Mouse (Mus musculus) heart, postnatal 0 days (tissue): Measurements from ENCODE around the gene Epn1. TPM values are rescaled to one million over a fixed set of nuclear protein-coding genes. Genes with fewer than 3 reads are reported as not detected.

Source experiments
- ATAC-seq: fragments of 200-750 bp; cut with Nextera tagmentation; 2 replicates; pipeline ENCODE4 v1.8.0; 2017; ENCODE audit warnings: low read depth, moderate number of reproducible peaks, moderate library complexity; ENCODE audit not compliant: insufficient read depth
- DNase-seq: peaks from one replicate; pipeline ENCODE4 v3.0.0-alpha.2; 2016; ENCODE audit warnings: low spot score
- H3K27ac ChIP-seq: fragments of 300-500 bp; sonication (generic); 2 replicates; pipeline ENCODE4 v1.5.1; 2014; ENCODE audit warnings: low read depth, mild to moderate bottlenecking
- H3K27me3 ChIP-seq: fragments of 300-500 bp; sonication (generic); 2 replicates; pipeline ENCODE4 v1.6.1; 2014; ENCODE audit warnings: low read length, mixed read lengths; ENCODE audit not compliant: control insufficient read depth, insufficient read depth
- H3K36me3 ChIP-seq: fragments of 300-500 bp; sonication (generic); replicated peaks from 2 replicates; pipeline ENCODE4 v1.6.1; 2014; ENCODE audit warnings: low read length, mixed read lengths; ENCODE audit not compliant: control insufficient read depth, insufficient read depth
- H3K4me1 ChIP-seq: fragments of 300-500 bp; sonication (generic); 2 replicates; pipeline ENCODE4 v1.6.1; 2014; ENCODE audit warnings: antibody characterized with exemption; ENCODE audit not compliant: control insufficient read depth, insufficient read depth
- H3K4me2 ChIP-seq: fragments of 300-500 bp; sonication (generic); 2 replicates; pipeline ENCODE4 v1.6.1; 2014; ENCODE audit warnings: low read depth, mild to moderate bottlenecking, low read length, moderate library complexity
- H3K4me3 ChIP-seq: fragments of 300-500 bp; sonication (generic); 2 replicates; pipeline ENCODE4 v1.5.1; 2014; ENCODE audit warnings: low read depth, low read length
- H3K9ac ChIP-seq: fragments of 300-500 bp; sonication (generic); replicated peaks from 2 replicates; pipeline ENCODE4 v1.6.1; 2014; ENCODE audit warnings: low read depth, low read length, mixed read lengths
- H3K9me3 ChIP-seq: fragments of 300-500 bp; sonication (generic); replicated peaks from 2 replicates; pipeline ENCODE4 v1.6.1; 2016; ENCODE audit warnings: low read length; ENCODE audit not compliant: control insufficient read depth
- CTCF ChIP-seq: IDR thresholded peaks from 2 replicates; pipeline ENCODE4 v1.5.1; 2016; ENCODE audit warnings: antibody characterized with exemption, control low read depth, low read depth
- EP300 ChIP-seq: IDR thresholded peaks from 2 replicates; pipeline ENCODE4 v1.6.1; 2016; ENCODE audit warnings: antibody characterized with exemption, low read depth
- whole genome bisulfite sequencing: fragments of 180-500 bp; shearing (Covaris S2); extraction: QIAGEN DNeasy Blood & Tissue Kit; methylation state at CpG from one replicate; pipeline ENCODE4 v1.1.7; 2014; 5-methylcytosine and 5-hydroxymethylcytosine counted together
- polyA plus RNA-seq: library from polyadenylated mRNA; unstranded; fragments of >200 nt; fragmentation: Nextera tagmentation; extraction: Ambion mirVana; gene quantifications from 2 replicates; pipeline ENCODE4 v1.2.1, GENCODE M21; 2015
- total RNA-seq: library from RNA; depleted of rRNA; stranded (reverse); fragments of >200 nt; gene quantifications from 2 replicates; pipeline ENCODE4 v1.2.3, GENCODE M21; 2014; ENCODE audit warnings: low replicate concordance

Epn1 gene
- total and polyA plus RNA-seq, 2 experiments from 2014 or later: 56.4 to 208 TPM

- Histone ChIP-seq H3K27me3 (no peaks in the 10 kb centered on the region), H3K4me2 (no peak overlapping the region), H3K4me3 (no peak overlapping the region), H3K4me1 (peaks cover 8% of the 10 kb centered on the region), H3K9ac (no peak overlapping the region), H3K9me3 (peaks cover 6% of the 10 kb centered on the region), H3K27ac (no peak overlapping the region), H3K36me3 (peaks cover 44% of the 10 kb centered on the region)
- WGBS: 93% methylated on average over 9 of the region's 9 CpGs
- no peak for TF ChIP-seq CTCF
- ATAC-seq (no peak), DNase-seq (no peak)
Observed at GRCm38 (mm10) chr7:5036136-5036535, 43.9 kb upstream of the Epn1 start.

- H3K4me3 ChIP-seq: no peak overlapping the region
- no peak for TF ChIP-seq CTCF
- no peak for TF ChIP-seq EP300
- H3K9me3 ChIP-seq: no peaks in the 10 kb centered on the region
- H3K4me1 ChIP-seq: peaks cover 8% of the 10 kb centered on the region
- ATAC-seq (no peak), DNase-seq (no peak)
- no peaks in the 10 kb centered on the region for H3K27me3 ChIP-seq
- H3K27ac ChIP-seq: no peak overlapping the region
- peaks cover 35% of the 10 kb centered on the region for H3K36me3 ChIP-seq
- WGBS: 88% methylated on average over 7 of the region's 7 CpGs
- H3K9ac ChIP-seq: no peak overlapping the region
- no peak overlapping the region for H3K4me2 ChIP-seq
Observed at GRCm38 (mm10) chr7:5037026-5037425, 43.0 kb upstream of the Epn1 start.

DNA sequence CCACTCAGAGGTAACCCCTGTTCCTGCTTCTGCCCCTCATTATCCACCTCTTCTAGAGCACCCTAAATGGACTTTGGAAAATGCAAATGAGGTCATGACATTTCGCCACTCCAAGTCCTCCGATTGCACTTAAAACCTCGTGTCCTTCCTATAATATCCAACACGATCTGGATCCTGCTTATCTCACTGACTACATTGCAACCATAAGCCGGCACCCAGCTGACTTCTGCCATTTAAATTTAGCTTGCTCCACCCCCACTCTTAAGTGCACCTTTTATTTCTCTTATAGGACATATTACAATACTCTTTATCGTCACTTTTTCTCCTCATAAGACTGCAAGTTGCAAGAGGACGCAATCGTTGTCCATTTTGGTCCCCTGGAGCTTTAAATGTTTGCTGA lies 42.6 kb upstream of the Epn1 start:
- H3K27me3 ChIP-seq: no peaks in the 10 kb centered on the region
- peak overlapping the region; percentile 88; the same call in 1 of the 2 replicates for H3K9ac ChIP-seq
- DNase-seq (no peak), ATAC-seq (no peak)
- H3K27ac ChIP-seq: peak overlapping the region; percentile 99
- 65% methylated on average over 8 of the region's 8 CpGs for WGBS
- H3K4me2 ChIP-seq: peak overlapping the region; percentile 58
- peaks cover 31% of the 10 kb centered on the region for H3K36me3 ChIP-seq
- H3K4me3 ChIP-seq: peak overlapping the region; percentile 81
- no peaks in the 10 kb centered on the region for H3K9me3 ChIP-seq
- H3K4me1 ChIP-seq: peaks cover 8% of the 10 kb centered on the region
- no peak for TF ChIP-seq EP300
- TF ChIP-seq CTCF: no peak

GRCm38 (mm10) chr7:5038109-5038732 lies 41.8 kb upstream of the Epn1 start, which contains the start of gene Zfp784:
TSS of gene Zfp784 (minus strand) at chr7:5038446.
- H3K4me2 ChIP-seq: peak within 1 kb of the TSS; percentile 58
- TF ChIP-seq CTCF (no peak), EP300 (peak; percentile 30; the same call in 1 of the 2 replicates)
- H3K27ac ChIP-seq: peak within 1 kb of the TSS; percentile 99
- ATAC-seq: peak; percentile 98
- peaks cover 24% of the 10 kb centered on the region for H3K36me3 ChIP-seq
- no peaks in the 10 kb centered on the region for H3K27me3 ChIP-seq
- peaks cover 8% of the 10 kb centered on the region for H3K4me1 ChIP-seq
- DNase-seq: peak; percentile 89
- under 1% methylated on average over 48 of the region's 48 CpGs for WGBS
- H3K9me3 ChIP-seq: no peaks in the 10 kb centered on the region
- H3K9ac ChIP-seq: peak within 1 kb of the TSS; percentile 88
- H3K4me3 ChIP-seq: peak within 1 kb of the TSS; percentile 81

GRCm38 (mm10) chr7:5038940-5039339 lies 41.1 kb upstream of the Epn1 start:
- Histone ChIP-seq H3K4me3 (peak overlapping the region; percentile 81), H3K27me3 (no peaks in the 10 kb centered on the region), H3K27ac (peak overlapping the region; percentile 99; the same call in 1 of the 2 replicates), H3K36me3 (peaks cover 18% of the 10 kb centered on the region), H3K9me3 (no peaks in the 10 kb centered on the region), H3K9ac (peak overlapping the region; percentile 88; the same call in 1 of the 2 replicates), H3K4me1 (peaks cover 8% of the 10 kb centered on the region), H3K4me2 (peak overlapping the region; percentile 58)
- DNase-seq: no peak
- no peak for TF ChIP-seq EP300
- no peak for TF ChIP-seq CTCF
- ATAC-seq: no peak
- WGBS: 37% methylated on average over 5 of the region's 5 CpGs

- H3K36me3 ChIP-seq: no peaks in the 10 kb centered on the region
- ATAC-seq (no peak), DNase-seq (no peak)
- no peak overlapping the region for H3K27ac ChIP-seq
- no peak overlapping the region for H3K9ac ChIP-seq
- H3K9me3 ChIP-seq: no peaks in the 10 kb centered on the region
- H3K4me2 ChIP-seq: no peak overlapping the region
- WGBS: 60% methylated on average over 2 of the region's 2 CpGs
- no peaks in the 10 kb centered on the region for H3K27me3 ChIP-seq
- TF ChIP-seq EP300 (no peak), CTCF (no peak)
- no peaks in the 10 kb centered on the region for H3K4me1 ChIP-seq
- H3K4me3 ChIP-seq: no peak overlapping the region
Observed at GRCm38 (mm10) chr7:5044981-5045380, 35.1 kb upstream of the Epn1 start.
